Mouse (Mus musculus) kidney, adult 2 months (tissue): ENCODE data around the gene Hsd3b7.

Experiments used
- CTCF ChIP-seq: fragments of 200-500 bp; conservative IDR thresholded peaks from 2 replicates; pipeline ENCODE4 v1.5.1; 2011; ENCODE audit warnings: low read depth, mild to moderate bottlenecking, control low read depth, low read length, moderate library complexity, mixed read lengths; ENCODE audit not compliant: insufficient read depth, insufficient read length
- POLR2A ChIP-seq: fragments of 200-500 bp; IDR thresholded peaks from one replicate; pipeline ENCODE4 v1.6.1; 2011; ENCODE audit warnings: low read depth, low read length, control low read depth

DNA sequence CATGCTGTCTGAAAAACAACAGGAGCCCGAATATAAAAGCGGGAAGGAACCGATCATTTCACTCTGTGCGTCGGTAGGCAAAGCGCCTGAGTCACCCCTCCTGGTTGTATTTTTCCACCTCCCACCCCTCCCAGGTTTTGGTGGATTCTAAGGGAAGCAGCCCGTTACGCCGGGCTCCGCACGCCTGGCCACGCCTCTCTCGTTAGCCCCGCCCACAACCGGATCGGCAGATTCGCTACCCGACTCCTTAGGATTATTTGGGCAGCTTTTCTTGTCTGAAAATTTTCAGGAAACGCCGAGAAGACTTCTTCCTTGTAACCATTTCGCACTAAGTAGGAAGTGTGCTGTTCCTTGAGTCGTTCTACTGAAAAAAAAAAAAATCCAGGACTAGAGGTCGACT is 24.0 kb upstream of the Hsd3b7 start, which contains the start of gene Setd1a:
- TF ChIP-seq CTCF (no peak), POLR2A (peak; percentile 11)
